Mouse (Mus musculus): ENCODE data around the gene Fam81b.
"Not testable (repeated sequence)": the region's sequence is repeated elsewhere in the genome, so short reads cannot be mapped to it uniquely, and the experiment has no call there.

The Fam81b gene

GRCm38 (mm10) chr13:76304637-76305122 lies at the start of gene Fam81b:
Fam81b (minus strand) TSS chr13:76305072.
- peak; percentile 9 for DNase-seq (ENCODE audit: low spot score)

- not testable (repeated sequence) for DNase-seq (ENCODE audit: low spot score)
These were observed 41.1 kb upstream of the Fam81b start for GRCm38 (mm10) chr13:76345941-76346340.

- DNase-seq (ENCODE audit: low spot score), result peak; percentile 75
These were observed 13.8 kb upstream of the Fam81b start for GRCm38 (mm10) chr13:76318635-76319034.

- DNase-seq (ENCODE audit: low spot score), result no peak
These were observed 6.7 kb upstream of the Fam81b start for GRCm38 (mm10) chr13:76311580-76311979.

GRCm38 (mm10) chr13:76308811-76309210 lies 3.9 kb upstream of the Fam81b start:
- peak; percentile 24 for DNase-seq (ENCODE audit: low spot score)

GRCm38 (mm10) chr13:76305655-76306365 lies 938 bp upstream of the Fam81b start:
- DNase-seq (ENCODE audit: low spot score), result peak; percentile 32

- no peak for DNase-seq (ENCODE audit: low spot score)
These were observed 369 bp upstream of the Fam81b start for GRCm38 (mm10) chr13:76305241-76305640.

GRCm38 (mm10) chr13:76304201-76304600 lies 671 bp downstream of the Fam81b start:
- no peak for DNase-seq (ENCODE audit: low spot score)

- no peak for DNase-seq (ENCODE audit: low spot score)
These were observed 1.7 kb downstream of the Fam81b start for GRCm38 (mm10) chr13:76303160-76303559.

GRCm38 (mm10) chr13:76302056-76302455 lies 2.8 kb downstream of the Fam81b start:
- DNase-seq (ENCODE audit: low spot score), result peak; percentile 11

GRCm38 (mm10) chr13:76292050-76292449 lies 12.8 kb downstream of the Fam81b start:
- no peak for DNase-seq (ENCODE audit: low spot score)

- no peak for DNase-seq (ENCODE audit: low spot score)
These were observed 20.3 kb downstream of the Fam81b start for GRCm38 (mm10) chr13:76284597-76284996.

- DNase-seq (ENCODE audit: low spot score), result no peak
These were observed 40.4 kb downstream of the Fam81b start for GRCm38 (mm10) chr13:76264361-76265026.

- DNase-seq (ENCODE audit: low spot score), result peak; percentile 64
These were observed 46.1 kb downstream of the Fam81b start for GRCm38 (mm10) chr13:76258766-76259165.

- DNase-seq (ENCODE audit: low spot score), result no peak
These were observed 48.5 kb downstream of the Fam81b start for GRCm38 (mm10) chr13:76256350-76256749.

GRCm38 (mm10) chr13:76250092-76250491 lies 54.8 kb downstream of the Fam81b start:
- DNase-seq (ENCODE audit: low spot score), result no peak

GRCm38 (mm10) chr13:76249066-76249465 lies 55.8 kb downstream of the Fam81b start:
- DNase-seq (ENCODE audit: low spot score), result no peak

- peak; percentile 45 for DNase-seq (ENCODE audit: low spot score)
These were observed 89.5 kb downstream of the Fam81b start for GRCm38 (mm10) chr13:76215397-76215796.

- DNase-seq (ENCODE audit: low spot score), result no peak
These were observed 89.9 kb downstream of the Fam81b start for GRCm38 (mm10) chr13:76214928-76215327.

GRCm38 (mm10) chr13:76199943-76200342 lies 104.9 kb downstream of the Fam81b start:
- no peak for DNase-seq (ENCODE audit: low spot score)

- no peak for DNase-seq (ENCODE audit: low spot score)
These were observed 107.5 kb downstream of the Fam81b start for GRCm38 (mm10) chr13:76197297-76197848.

- DNase-seq (ENCODE audit: low spot score), result no peak
These were observed 109.3 kb downstream of the Fam81b start for GRCm38 (mm10) chr13:76195431-76196138.

All from layer of hippocampus, adult 11-12 months (tissue).